Mouse (Mus musculus) liver, adult 2 months (tissue): ENCODE results near the gene Chmp3. TPM values are rescaled to one million over a fixed set of nuclear protein-coding genes. Genes with fewer than 3 reads are reported as not detected.

Experiments
- DNase-seq: peaks from one replicate; pipeline ENCODE4 v3.0.0-alpha.2; 2011; ENCODE audit warnings: low read depth, low spot score; ENCODE audit errors: extremely low read depth
- H3K27ac ChIP-seq: fragments of 200-500 bp; replicated peaks from 2 replicates; pipeline ENCODE4 v1.5.1; 2012; ENCODE audit warnings: low read depth, mild to moderate bottlenecking, control low read depth, inconsistent platforms, low read length; ENCODE audit not compliant: insufficient read depth
- H3K27me3 ChIP-seq: fragments of 200-500 bp; 2 replicates; pipeline ENCODE4 v1.6.1; 2012; ENCODE audit warnings: mild to moderate bottlenecking, moderate library complexity, low read length, inconsistent platforms; ENCODE audit not compliant: control insufficient read depth, insufficient read depth
- H3K36me3 ChIP-seq: fragments of 200-500 bp; 2 replicates; pipeline ENCODE4 v1.6.1; 2012; ENCODE audit warnings: low read length, inconsistent platforms; ENCODE audit not compliant: control insufficient read depth, insufficient read depth
- H3K4me1 ChIP-seq: fragments of 200-500 bp; 2 replicates; pipeline ENCODE4 v1.6.1; 2011; ENCODE audit warnings: low read length; ENCODE audit not compliant: control insufficient read depth, insufficient read depth
- H3K4me3 ChIP-seq: fragments of 200-500 bp; 2 replicates; pipeline ENCODE4 v1.5.1; 2011; ENCODE audit warnings: low read depth, mild to moderate bottlenecking, control low read depth, low read length, moderate library complexity; ENCODE audit not compliant: insufficient read depth
- H3K79me2 ChIP-seq: fragments of 200-500 bp; 2 replicates; pipeline ENCODE4 v1.6.1; 2012; ENCODE audit warnings: inconsistent platforms, mild to moderate bottlenecking, low read length, moderate library complexity; ENCODE audit not compliant: control insufficient read depth, insufficient read depth
- H3K9ac ChIP-seq: fragments of 200-500 bp; 2 replicates; pipeline ENCODE4 v1.6.1; 2012; ENCODE audit warnings: low read depth, mild to moderate bottlenecking, control low read depth, inconsistent platforms, low read length
- CTCF ChIP-seq: fragments of 200-500 bp; IDR thresholded peaks from 2 replicates; pipeline ENCODE4 v1.5.1; 2011; ENCODE audit warnings: low read depth, low read length, control low read depth
- POLR2A ChIP-seq: fragments of 200-500 bp; IDR thresholded peaks from 2 replicates; pipeline ENCODE4 v1.6.1; 2011; ENCODE audit warnings: low read length, control low read depth; ENCODE audit not compliant: insufficient read depth; ENCODE audit errors: extremely low read depth
- WGBS: fragments of 180-500 bp; shearing (Covaris S2); methylation state at CpG from one replicate; pipeline ENCODE4 v1.1.7; 2018; 5-methylcytosine and 5-hydroxymethylcytosine counted together
- polyA plus RNA-seq: library from polyadenylated mRNA; depleted of rRNA; stranded (reverse); fragments of >200 nt; gene quantifications from 2 replicates; pipeline ENCODE4 v1.2.3, GENCODE M21; 2012; rRNA removed
- total RNA-seq: library from RNA; depleted of rRNA; stranded (reverse); fragments of >200 nt; gene quantifications from 2 replicates; pipeline ENCODE4 v1.2.3, GENCODE M21; 2014; rRNA removed

Gene Chmp3
- total and polyA plus RNA-seq, 2 experiments = 22.9 to 49.6 TPM

- TF ChIP-seq POLR2A (no peak), CTCF (no peak)
- Histone ChIP-seq H3K4me3 (no peak overlapping the region), H3K9ac (no peak overlapping the region), H3K27me3 (no peaks in the 10 kb centered on the region), H3K79me2 (no peaks in the 10 kb centered on the region), H3K4me1 (peaks cover 6% of the 10 kb centered on the region; the same call in 1 of the 2 replicates), H3K36me3 (peaks cover 55% of the 10 kb centered on the region), H3K27ac (no peak overlapping the region)
- DNase-seq = no peak
Measured at GRCm38 (mm10) chr6:71624723-71625122, 81.1 kb downstream of the Chmp3 start.

GRCm38 (mm10) chr6:71625984-71626383 lies 82.4 kb downstream of the Chmp3 start:
- no peak overlapping the region for H3K9ac ChIP-seq
- no peaks in the 10 kb centered on the region for H3K27me3 ChIP-seq
- TF ChIP-seq POLR2A (no peak), CTCF (no peak)
- H3K27ac ChIP-seq = no peak overlapping the region
- 100% methylated on average over 2 of the region's 2 CpGs for WGBS
- H3K4me3 ChIP-seq = no peak overlapping the region
- peaks cover 53% of the 10 kb centered on the region for H3K36me3 ChIP-seq
- H3K79me2 ChIP-seq = no peaks in the 10 kb centered on the region
- peaks cover 6% of the 10 kb centered on the region; the same call in 1 of the 2 replicates for H3K4me1 ChIP-seq
- DNase-seq = peak; percentile 24

- Histone ChIP-seq H3K79me2 (no peaks in the 10 kb centered on the region), H3K4me3 (no peak overlapping the region), H3K4me1 (peaks cover 8% of the 10 kb centered on the region), H3K9ac (no peak overlapping the region), H3K27me3 (no peaks in the 10 kb centered on the region), H3K36me3 (peaks cover 51% of the 10 kb centered on the region), H3K27ac (no peak overlapping the region)
- TF ChIP-seq CTCF = no peak
- no peak for TF ChIP-seq POLR2A
- DNase-seq = no peak
Measured at GRCm38 (mm10) chr6:71627325-71627724, 83.7 kb downstream of the Chmp3 start.

GRCm38 (mm10) chr6:71631196-71631595 lies 87.6 kb downstream of the Chmp3 start:
- WGBS = 39% methylated on average over 2 of the region's 2 CpGs
- Histone ChIP-seq H3K36me3 (peaks cover 25% of the 10 kb centered on the region), H3K27ac (no peak overlapping the region), H3K9ac (no peak overlapping the region), H3K4me1 (peaks cover 8% of the 10 kb centered on the region), H3K27me3 (no peaks in the 10 kb centered on the region), H3K79me2 (no peaks in the 10 kb centered on the region), H3K4me3 (no peak overlapping the region)
- TF ChIP-seq CTCF (no peak), POLR2A (no peak)
- DNase-seq = no peak

GRCm38 (mm10) chr6:71631706-71632461 lies 88.3 kb downstream of the Chmp3 start:
- Histone ChIP-seq H3K79me2 (no peaks in the 10 kb centered on the region), H3K4me1 (peaks cover 5% of the 10 kb centered on the region), H3K4me3 (peak overlapping the region; percentile 95), H3K36me3 (peaks cover 23% of the 10 kb centered on the region), H3K9ac (peak overlapping the region; percentile 96), H3K27me3 (no peaks in the 10 kb centered on the region), H3K27ac (peak overlapping the region; percentile 81)
- DNase-seq = peak; percentile 36
- TF ChIP-seq POLR2A (no peak), CTCF (no peak)
- 4% methylated on average over 42 of the region's 42 CpGs for WGBS

Other genes starting within 250 kb of the Chmp3 start
- 2.0 and 3.7 TPM in 2 replicates for gene Smyd1, start 221.6 kb upstream of the Chmp3 start, total RNA-seq
- gene Smyd1, start 221.6 kb upstream of the Chmp3 start, polyA plus RNA-seq = 1.3 and 1.5 TPM in 2 replicates
- 0.18 and 0.20 TPM in 2 replicates for gene Cd8b1, start 221.0 kb upstream of the Chmp3 start, total RNA-seq
- 0.18 and 0.22 TPM in 2 replicates for gene Cd8b1, start 221.0 kb upstream of the Chmp3 start, polyA plus RNA-seq
- 0.13 and 0.18 TPM in 2 replicates for gene Cd8a, start 170.4 kb upstream of the Chmp3 start, total RNA-seq
- gene Cd8a, start 170.4 kb upstream of the Chmp3 start, polyA plus RNA-seq = 0.12 and 0.22 TPM in 2 replicates
- gene Rmnd5a, start 103.2 kb upstream of the Chmp3 start, total RNA-seq = 125 and 136 TPM in 2 replicates
- 31.1 and 35.3 TPM in 2 replicates for gene Rmnd5a, start 103.2 kb upstream of the Chmp3 start, polyA plus RNA-seq
- 70.7 and 73.3 TPM in 2 replicates for gene Rnf103, start 49.9 kb upstream of the Chmp3 start, total RNA-seq
- gene Rnf103, start 49.9 kb upstream of the Chmp3 start, polyA plus RNA-seq = 27.2 and 27.7 TPM in 2 replicates
- 17.6 and 24.0 TPM in 2 replicates for gene Kdm3a, start 89.2 kb downstream of the Chmp3 start, total RNA-seq
- 2.6 and 4.0 TPM in 2 replicates for gene Kdm3a, start 89.2 kb downstream of the Chmp3 start, polyA plus RNA-seq
- gene Reep1, start 163.8 kb downstream of the Chmp3 start, total RNA-seq = 0.74 and 0.94 TPM in 2 replicates
- 0.22 and 0.40 TPM in 2 replicates for gene Reep1, start 163.8 kb downstream of the Chmp3 start, polyA plus RNA-seq